Mouse (Mus musculus) kidney, embryonic 16.5 days (tissue): ENCODE results near the gene Mau2. TPM values are rescaled to one million over a fixed set of nuclear protein-coding genes. Genes with fewer than 3 reads are reported as not detected.
A peak's percentile ranks its signal among the peaks of the same experiment; 100 is the strongest.
"Not testable (repeated sequence)": the region's sequence is repeated elsewhere in the genome, so short reads cannot be mapped to it uniquely, and the experiment has no call there.

Experiments
- ATAC-seq: fragments of 200-750 bp; cut with Nextera tagmentation; 2 replicates; pipeline ENCODE4 v1.8.0; 2017; ENCODE audit warnings: moderate TSS enrichment; ENCODE audit not compliant: low FRiP score, low TSS enrichment
- H3K27ac ChIP-seq: fragments of 300-500 bp; sonication (generic); 2 replicates; pipeline ENCODE4 v1.5.1; 2014; ENCODE audit warnings: low read length
- H3K27me3 ChIP-seq: fragments of 300-500 bp; sonication (generic); 2 replicates; pipeline ENCODE4 v1.6.1; 2014; ENCODE audit warnings: low read length, control low read depth, mixed read lengths; ENCODE audit not compliant: insufficient read depth
- H3K36me3 ChIP-seq: fragments of 300-500 bp; sonication (generic); 2 replicates; pipeline ENCODE4 v1.6.1; 2014; ENCODE audit warnings: low read length, control low read depth, mixed read lengths; ENCODE audit not compliant: insufficient read depth
- H3K4me1 ChIP-seq: fragments of 300-500 bp; sonication (generic); 2 replicates; pipeline ENCODE4 v1.6.1; 2014; ENCODE audit warnings: low read length, control low read depth, mixed read lengths; ENCODE audit not compliant: insufficient read depth
- H3K4me2 ChIP-seq: fragments of 300-500 bp; sonication (generic); replicated peaks from 2 replicates; pipeline ENCODE4 v1.6.1; 2014; ENCODE audit warnings: low read depth, low read length
- H3K4me3 ChIP-seq: fragments of 300-500 bp; sonication (generic); 2 replicates; pipeline ENCODE4 v1.5.1; 2014; ENCODE audit warnings: mild to moderate bottlenecking, low read length
- H3K9ac ChIP-seq: fragments of 300-500 bp; sonication (generic); replicated peaks from 2 replicates; pipeline ENCODE4 v1.6.1; 2014; ENCODE audit warnings: low read length
- H3K9me3 ChIP-seq: fragments of 300-500 bp; sonication (generic); 2 replicates; pipeline ENCODE4 v1.6.1; 2016; ENCODE audit warnings: low read length, control low read depth
- WGBS: fragments of 180-500 bp; shearing (Covaris S2); extraction: QIAGEN DNeasy Blood & Tissue Kit; methylation state at CpG from one replicate; pipeline ENCODE4 v1.1.7; 2014; 5-methylcytosine and 5-hydroxymethylcytosine counted together
- polyA plus RNA-seq: library from polyadenylated mRNA; unstranded; fragments of >200 nt; fragmentation: Nextera tagmentation; extraction: Ambion mirVana; gene quantifications from 2 replicates; pipeline ENCODE4 v1.2.1, GENCODE M21; 2015

The Mau2 gene
- polyA plus RNA-seq, 1 experiment from 2014 or later, result 54.3 TPM

DNA sequence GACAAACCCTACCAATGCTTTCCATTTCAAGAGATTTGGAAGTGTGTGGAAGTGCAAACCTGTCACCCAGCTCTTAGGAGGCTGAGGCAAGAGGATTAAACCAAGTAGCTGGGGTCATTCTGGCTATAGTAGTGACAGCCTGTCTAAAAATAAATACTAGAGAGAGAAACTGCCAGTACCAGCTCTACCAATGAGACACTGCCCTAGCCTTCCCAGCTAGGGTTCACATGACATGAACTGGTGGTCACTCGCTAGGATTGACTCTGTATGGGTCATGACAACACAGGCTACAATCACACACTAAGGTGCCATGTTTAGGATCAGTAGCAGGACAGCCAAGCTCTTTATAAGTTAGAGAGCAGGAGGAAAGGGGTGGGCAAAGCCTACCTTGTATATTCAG is 12.3 kb downstream of the Mau2 start:
- no peak for ATAC-seq
- no peaks in the 10 kb centered on the region for H3K27me3 ChIP-seq
- peaks cover 61% of the 10 kb centered on the region for H3K36me3 ChIP-seq
- no peak overlapping the region for H3K4me2 ChIP-seq
- WGBS, result 96% methylated on average over 1 of the region's 1 CpGs
- H3K9ac ChIP-seq, result no peak overlapping the region
- H3K27ac ChIP-seq, result no peak overlapping the region
- no peak overlapping the region for H3K4me3 ChIP-seq
- no peaks in the 10 kb centered on the region for H3K4me1 ChIP-seq
- no peaks in the 10 kb centered on the region for H3K9me3 ChIP-seq

GRCm38 (mm10) chr8:70026151-70026550 is 16.4 kb downstream of the Mau2 start:
- WGBS, result 91% methylated on average over 2 of the region's 2 CpGs
- Histone ChIP-seq H3K9ac (no peak overlapping the region), H3K4me1 (no peaks in the 10 kb centered on the region), H3K4me2 (no peak overlapping the region), H3K27me3 (no peaks in the 10 kb centered on the region), H3K9me3 (no peaks in the 10 kb centered on the region), H3K36me3 (peaks cover 98% of the 10 kb centered on the region), H3K27ac (no peak overlapping the region), H3K4me3 (no peak overlapping the region)
- ATAC-seq, result no peak

DNA sequence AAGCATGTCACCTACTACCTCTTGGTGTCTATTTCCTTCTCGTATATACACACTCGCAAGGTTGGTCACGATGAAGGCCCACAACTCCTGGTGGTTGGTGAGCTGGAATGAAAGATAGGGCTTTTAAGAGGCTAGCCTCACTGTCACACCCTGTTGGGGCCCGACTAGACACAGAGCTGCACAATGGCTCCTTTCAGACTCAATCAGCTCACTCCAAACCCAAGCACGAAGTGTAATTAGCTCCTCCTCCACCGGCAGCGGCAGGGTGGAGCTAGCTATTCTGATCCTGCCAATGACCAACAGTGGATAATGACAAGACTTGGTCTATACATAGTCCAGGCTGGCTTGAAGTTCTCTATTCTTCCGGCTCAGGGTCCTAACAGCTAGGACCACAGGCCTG is 18.9 kb downstream of the Mau2 start:
- Histone ChIP-seq H3K9ac (no peak overlapping the region), H3K4me1 (no peaks in the 10 kb centered on the region), H3K4me2 (no peak overlapping the region), H3K27me3 (no peaks in the 10 kb centered on the region), H3K27ac (no peak overlapping the region), H3K9me3 (no peaks in the 10 kb centered on the region), H3K4me3 (no peak overlapping the region), H3K36me3 (peaks cover 95% of the 10 kb centered on the region)
- WGBS, result 88% methylated on average over 8 of the region's 8 CpGs
- no peak for ATAC-seq

GRCm38 (mm10) chr8:70015017-70015416 is 27.5 kb downstream of the Mau2 start:
- WGBS, result 86% methylated on average over 1 of the region's 1 CpGs
- H3K27ac ChIP-seq, result no peak overlapping the region
- ATAC-seq, result no peak

GRCm38 (mm10) chr8:70012763-70013162 is 29.8 kb downstream of the Mau2 start:
- Histone ChIP-seq H3K4me2 (no peak overlapping the region), H3K9me3 (no peaks in the 10 kb centered on the region), H3K9ac (no peak overlapping the region), H3K4me3 (no peak overlapping the region), H3K36me3 (peaks cover 18% of the 10 kb centered on the region), H3K27ac (no peak overlapping the region), H3K4me1 (no peaks in the 10 kb centered on the region), H3K27me3 (no peaks in the 10 kb centered on the region)
- WGBS, result 78% methylated on average over 1 of the region's 1 CpGs
- 0 out of 2 replicates have a peak, but pooled peaks have one; percentile 21 for ATAC-seq

More at GRCm38 (mm10) chr8:70015017-70015416, 27.5 kb downstream of the Mau2 start:
- Histone ChIP-seq H3K27me3 (no peaks in the 10 kb centered on the region), H3K4me1 (no peaks in the 10 kb centered on the region), H3K4me2 (no peak overlapping the region), H3K36me3 (peaks cover 40% of the 10 kb centered on the region), H3K4me3 (no peak overlapping the region), H3K9ac (no peak overlapping the region), H3K9me3 (no peaks in the 10 kb centered on the region)

- no peaks in the 10 kb centered on the region for H3K27me3 ChIP-seq
- H3K4me2 ChIP-seq, result no peak overlapping the region
- no peak overlapping the region for H3K9ac ChIP-seq
- WGBS, result 88% methylated on average over 3 of the region's 3 CpGs
- no peaks in the 10 kb centered on the region for H3K9me3 ChIP-seq
- H3K27ac ChIP-seq, result no peak overlapping the region
- no peak overlapping the region for H3K4me3 ChIP-seq
- ATAC-seq, result no peak
- no peaks in the 10 kb centered on the region for H3K4me1 ChIP-seq
- H3K36me3 ChIP-seq, result peaks cover 14% of the 10 kb centered on the region
These were observed 30.2 kb downstream of the Mau2 start for GRCm38 (mm10) chr8:70012350-70012749.

DNA sequence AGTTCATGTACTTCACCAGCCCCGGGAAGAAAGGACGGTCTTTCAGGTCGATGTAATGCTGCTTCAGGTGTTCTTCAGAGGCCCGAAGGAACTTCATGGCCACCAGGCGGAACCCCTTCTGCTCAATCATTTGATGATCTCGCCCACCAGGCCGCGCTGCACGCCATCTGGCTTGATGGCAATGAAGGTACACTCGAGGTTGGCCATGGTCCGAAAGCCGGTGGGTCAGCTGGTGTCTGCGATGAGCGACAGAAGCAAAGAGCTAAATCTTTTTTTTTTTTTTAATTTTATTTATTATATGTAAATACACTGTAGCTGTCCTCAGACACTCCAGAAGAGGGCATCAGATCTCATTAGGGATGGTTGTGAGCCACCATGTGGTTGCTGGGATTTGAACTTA is 31.7 kb downstream of the Mau2 start:
- not testable (repeated sequence) for H3K4me1 ChIP-seq, ATAC-seq, H3K4me2 ChIP-seq, H3K27me3 ChIP-seq, H3K9ac ChIP-seq, H3K9me3 ChIP-seq, H3K27ac ChIP-seq, H3K36me3 ChIP-seq, H3K4me3 ChIP-seq
- 91% methylated on average over 14 of the region's 14 CpGs for WGBS

GRCm38 (mm10) chr8:70005178-70005577 is 37.4 kb downstream of the Mau2 start:
- Histone ChIP-seq H3K9ac (no peak overlapping the region), H3K4me2 (no peak overlapping the region), H3K36me3 (no peaks in the 10 kb centered on the region), H3K27ac (no peak overlapping the region), H3K27me3 (no peaks in the 10 kb centered on the region), H3K4me3 (no peak overlapping the region), H3K4me1 (peaks cover 15% of the 10 kb centered on the region; the same call in 1 of the 2 replicates), H3K9me3 (no peaks in the 10 kb centered on the region)
- WGBS, result 43% methylated on average over 2 of the region's 2 CpGs
- ATAC-seq, result no peak

DNA sequence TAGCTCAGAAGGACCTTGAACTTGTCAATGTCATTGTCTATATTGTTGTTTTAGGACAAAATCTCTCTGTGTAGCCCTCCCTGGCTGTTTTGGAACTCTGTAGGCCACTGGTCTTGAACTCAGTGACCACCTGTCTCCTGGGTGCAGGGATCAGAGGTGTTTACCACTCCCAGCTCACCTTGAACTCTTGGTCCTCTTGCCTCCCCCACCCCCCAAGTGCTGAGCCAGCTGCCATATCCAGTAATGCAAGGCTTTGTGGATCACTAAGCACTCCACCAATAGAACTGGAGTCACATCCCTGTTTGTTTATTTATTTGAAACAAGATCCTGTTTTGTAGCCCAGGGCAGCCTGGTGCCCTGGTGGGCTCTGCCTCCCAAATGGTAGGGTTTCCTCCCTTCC is 38.2 kb downstream of the Mau2 start:
- Histone ChIP-seq H3K4me2 (no peak overlapping the region), H3K9ac (no peak overlapping the region), H3K27me3 (no peaks in the 10 kb centered on the region), H3K9me3 (no peaks in the 10 kb centered on the region), H3K36me3 (no peaks in the 10 kb centered on the region), H3K27ac (no peak overlapping the region), H3K4me1 (peaks cover 15% of the 10 kb centered on the region; the same call in 1 of the 2 replicates), H3K4me3 (no peak overlapping the region)
- ATAC-seq, result no peak

- H3K27me3 ChIP-seq, result no peaks in the 10 kb centered on the region
- H3K9me3 ChIP-seq, result no peaks in the 10 kb centered on the region
- no peak overlapping the region for H3K4me3 ChIP-seq
- H3K4me2 ChIP-seq, result no peak overlapping the region
- H3K4me1 ChIP-seq, result peaks cover 15% of the 10 kb centered on the region; the same call in 1 of the 2 replicates
- H3K36me3 ChIP-seq, result no peaks in the 10 kb centered on the region
- ATAC-seq, result no peak
- no peak overlapping the region for H3K9ac ChIP-seq
- H3K27ac ChIP-seq, result no peak overlapping the region
- 43% methylated on average over 4 of the region's 4 CpGs for WGBS
These were observed 39.3 kb downstream of the Mau2 start for GRCm38 (mm10) chr8:70003204-70003657.
